21 mouse cellular contexts compared by ENCODE assay signal in the genomic region with DNA sequence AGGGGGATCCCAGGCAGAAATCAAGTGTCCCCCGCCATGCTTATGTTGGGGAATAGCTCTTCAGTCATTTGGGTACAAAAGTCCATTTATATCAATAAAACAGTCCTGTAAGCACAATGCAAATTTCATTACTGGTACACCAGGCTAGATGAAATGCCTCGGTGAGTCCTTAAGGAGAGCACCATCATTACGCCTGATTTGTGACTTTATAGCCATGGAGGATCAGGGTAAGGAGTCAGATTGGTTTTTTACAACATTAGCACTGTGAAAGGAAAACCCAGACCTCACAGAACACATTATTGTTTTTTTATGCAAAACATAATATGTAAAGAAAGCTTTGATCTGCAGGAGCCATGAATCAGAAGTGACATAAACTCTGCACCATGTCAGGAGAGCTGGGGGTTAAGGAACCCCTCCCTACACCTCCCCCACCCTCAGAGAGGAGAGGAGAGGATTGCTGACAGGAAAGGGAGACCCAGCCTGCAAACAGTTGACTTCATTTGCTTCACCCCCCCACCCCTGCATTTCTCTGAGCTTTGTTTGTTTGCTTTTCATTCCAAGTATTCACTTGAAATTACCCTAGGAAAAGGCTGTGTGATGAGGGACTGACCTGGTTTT.
DNase-seq lines count a peak whose midpoint lies in the region; ATAC-seq lines count a peak whose summit lies in the region.
"Had no signal": no experiment of that assay in that cellular context is flagged by ENCODE, and none has a peak within 500 bp of the region (broad histone marks: within the 10 kb centered on the region; RNA-seq: fewer than 3 reads in every experiment).

No protein-coding gene starts in this region.

- H3K36me3 ChIP-seq in kidney, embryonic 14.5 days (ENCODE audit: control insufficient read depth, insufficient read depth, low read length): no peaks in the 10 kb centered on the region
- no peaks in the 10 kb centered on the region for H3K36me3 ChIP-seq in neural tube, embryonic 11.5 days (ENCODE audit: control insufficient read depth, insufficient read depth, low read length)
- H3K36me3 ChIP-seq in neural tube, embryonic 15.5 days: no peaks in the 10 kb centered on the region
- no peaks in the 10 kb centered on the region for H3K36me3 ChIP-seq in embryonic facial prominence, embryonic 10.5 days (replicated peaks)
- H3K36me3 ChIP-seq: forebrain, embryonic 10.5 days; hindbrain, embryonic 12.5 days had no signal

- no peaks in the 10 kb centered on the region for H3K27me3 ChIP-seq in kidney, embryonic 14.5 days (ENCODE audit: control insufficient read depth, insufficient read depth, low read length)
- H3K27me3 ChIP-seq in neural tube, embryonic 11.5 days (ENCODE audit: control insufficient read depth, insufficient read depth, low read length): no peaks in the 10 kb centered on the region
- no peaks in the 10 kb centered on the region for H3K27me3 ChIP-seq in neural tube, embryonic 15.5 days (replicated peaks)
- H3K27me3 ChIP-seq in embryonic facial prominence, embryonic 10.5 days (replicated peaks; ENCODE audit: low read depth, poor library complexity, severe bottlenecking): no peaks in the 10 kb centered on the region
- H3K27me3 ChIP-seq: CH12.LX; hindbrain, embryonic 12.5 days; Patski had no signal

- no peak overlapping the region for H3K4me2 ChIP-seq in kidney, embryonic 14.5 days (replicated peaks; ENCODE audit: low read depth, low read length)
- no peak overlapping the region for H3K4me2 ChIP-seq in neural tube, embryonic 11.5 days (ENCODE audit: low read depth)
- H3K4me2 ChIP-seq in neural tube, embryonic 15.5 days: no peak overlapping the region
- H3K4me2 ChIP-seq: hindbrain, embryonic 12.5 days had no signal

- ATAC-seq in kidney, embryonic 14.5 days (ENCODE audit: low FRiP score, low TSS enrichment): peak; percentile 91
- peak; percentile 50; the same call in 1 of the 2 replicates for ATAC-seq in neural tube, embryonic 11.5 days (ENCODE audit: insufficient read depth, low FRiP score, low TSS enrichment)
- no peak for ATAC-seq in neural tube, embryonic 15.5 days (ENCODE audit: low FRiP score)
- ATAC-seq: activated CD4-positive, CD25-positive, alpha-beta regulatory T cell, adult 4 months; forebrain, embryonic 14.5 days; hindbrain, embryonic 16.5 days; Patski had no signal

- WGBS in kidney, embryonic 14.5 days: 35% methylated on average over 3 of the region's 3 CpGs
- 29% methylated on average over 3 of the region's 3 CpGs for WGBS in neural tube, embryonic 11.5 days
- 20% methylated on average over 3 of the region's 3 CpGs for WGBS in neural tube, embryonic 15.5 days
- WGBS in embryonic facial prominence, embryonic 10.5 days: 85% methylated on average over 3 of the region's 3 CpGs

- no peak for DNase-seq in kidney, postnatal 4 days
- no peak for DNase-seq in neural tube, embryonic 11.5 days (ENCODE audit: low spot score)
- peak; percentile 17 for DNase-seq in embryonic facial prominence, embryonic 10.5 days (ENCODE audit: low spot score)
- no peak for DNase-seq in testis, postnatal 14 days (ENCODE audit: low spot score)
- DNase-seq: adrenal gland, postnatal 14 days; cerebellum, adult 11-12 months; cerebellum, adult 9-10 months; cerebellum, postnatal 25 days; gastrocnemius, adult 2 months; gastrocnemius, postnatal 25 days; heart, postnatal 10 days; heart, postnatal 4 days had no signal

- no peak overlapping the region for H3K4me3 ChIP-seq in kidney, embryonic 14.5 days (ENCODE audit: low read length)
- H3K4me3 ChIP-seq in neural tube, embryonic 11.5 days (ENCODE audit: low read depth, low read length): no peak overlapping the region
- H3K4me3 ChIP-seq in neural tube, embryonic 15.5 days (replicated peaks): no peak overlapping the region
- H3K4me3 ChIP-seq in embryonic facial prominence, embryonic 10.5 days: no peak overlapping the region
- H3K4me3 ChIP-seq: forebrain, embryonic 10.5 days; gastrocnemius, adult 2 months; hindbrain, embryonic 12.5 days had no signal

- H3K9ac ChIP-seq in kidney, embryonic 14.5 days (ENCODE audit: low read depth, low read length): no peak overlapping the region
- H3K9ac ChIP-seq in neural tube, embryonic 11.5 days (ENCODE audit: low read length): no peak overlapping the region
- no peak overlapping the region for H3K9ac ChIP-seq in neural tube, embryonic 15.5 days (replicated peaks)
- H3K9ac ChIP-seq: hindbrain, embryonic 12.5 days had no signal

- 0 out of 2 replicates have a peak, but pooled peaks cover 4% of the 10 kb centered on the region for H3K4me1 ChIP-seq in kidney, embryonic 14.5 days (ENCODE audit: control insufficient read depth, insufficient read depth, low read length)
- no peaks in the 10 kb centered on the region for H3K4me1 ChIP-seq in neural tube, embryonic 11.5 days (ENCODE audit: control insufficient read depth, insufficient read depth, low read length)
- peaks cover 4% of the 10 kb centered on the region for H3K4me1 ChIP-seq in neural tube, embryonic 15.5 days
- H3K4me1 ChIP-seq in embryonic facial prominence, embryonic 10.5 days: peaks cover 5% of the 10 kb centered on the region

- no peak overlapping the region for H3K27ac ChIP-seq in kidney, embryonic 14.5 days (ENCODE audit: low read depth, low read length)
- H3K27ac ChIP-seq in neural tube, embryonic 11.5 days (ENCODE audit: low read depth, low read length): no peak overlapping the region
- no peak overlapping the region for H3K27ac ChIP-seq in neural tube, embryonic 15.5 days (replicated peaks)
- no peak overlapping the region for H3K27ac ChIP-seq in embryonic facial prominence, embryonic 10.5 days (replicated peaks)
- H3K27ac ChIP-seq: forebrain, embryonic 10.5 days; gastrocnemius, adult 2 months; hindbrain, embryonic 12.5 days had no signal

- H3K9me3 ChIP-seq in kidney, embryonic 14.5 days (ENCODE audit: control insufficient read depth, low read length): no peaks in the 10 kb centered on the region
- H3K9me3 ChIP-seq in neural tube, embryonic 11.5 days (ENCODE audit: control insufficient read depth, low read length): no peaks in the 10 kb centered on the region
- no peaks in the 10 kb centered on the region for H3K9me3 ChIP-seq in neural tube, embryonic 15.5 days (replicated peaks)
- no peaks in the 10 kb centered on the region for H3K9me3 ChIP-seq in embryonic facial prominence, embryonic 10.5 days
- H3K9me3 ChIP-seq: forebrain, embryonic 10.5 days; hindbrain, embryonic 12.5 days had no signal
